Mouse (Mus musculus) kidney, adult 18-20 months (tissue): ENCODE measurements around the gene Bclaf1.
A peak's percentile ranks its signal among the peaks of the same experiment; 100 is the strongest.

Experiments used
- DNase-seq: peaks from one replicate; pipeline ENCODE4 v3.0.0; 2021

Bclaf1 gene

DNA sequence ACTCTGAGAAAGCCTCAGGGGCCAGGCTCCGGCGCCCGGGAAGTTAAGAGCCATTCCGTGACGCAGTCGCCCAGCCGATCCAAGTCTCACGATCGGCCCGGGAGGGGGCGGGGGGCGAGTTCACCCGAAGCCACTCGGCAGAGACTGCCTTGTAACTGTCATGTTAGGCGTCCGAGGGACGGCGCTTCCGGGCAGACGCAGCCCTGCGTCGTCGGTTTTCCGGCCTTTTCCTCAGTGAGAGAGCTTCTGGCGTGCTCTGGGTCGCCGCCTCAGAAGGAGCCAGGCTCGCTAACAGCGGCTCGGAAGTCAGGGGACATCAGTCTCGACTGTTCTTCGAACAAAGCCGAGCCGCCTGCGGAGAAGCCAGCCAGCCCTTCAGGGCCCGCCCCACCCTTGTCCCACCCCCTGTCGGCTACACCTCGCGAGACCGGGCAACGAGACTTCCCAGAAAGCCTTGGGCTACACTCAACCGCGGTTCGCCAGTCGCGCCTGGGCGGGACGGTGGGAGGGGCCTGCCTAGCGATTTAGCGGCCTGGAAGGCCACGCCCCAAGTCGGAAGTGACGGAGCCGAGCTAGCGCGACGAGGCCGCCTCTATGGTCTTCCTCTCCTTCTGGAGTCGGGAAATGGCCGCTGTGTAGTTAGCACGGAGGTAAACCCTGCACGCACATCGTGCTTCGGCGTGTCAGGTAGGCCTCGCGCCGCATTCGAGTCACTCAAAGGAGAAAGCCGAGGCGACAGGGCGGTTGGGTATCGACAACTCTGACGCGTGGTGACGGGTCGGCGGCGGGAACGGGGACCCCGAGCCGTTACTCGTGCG lies at the start of gene Bclaf1:
Gene Bclaf1, plus strand, starts transcription at position 552 of the 818 bp plus-strand sequence.
- peak; percentile 100 for DNase-seq

DNA sequence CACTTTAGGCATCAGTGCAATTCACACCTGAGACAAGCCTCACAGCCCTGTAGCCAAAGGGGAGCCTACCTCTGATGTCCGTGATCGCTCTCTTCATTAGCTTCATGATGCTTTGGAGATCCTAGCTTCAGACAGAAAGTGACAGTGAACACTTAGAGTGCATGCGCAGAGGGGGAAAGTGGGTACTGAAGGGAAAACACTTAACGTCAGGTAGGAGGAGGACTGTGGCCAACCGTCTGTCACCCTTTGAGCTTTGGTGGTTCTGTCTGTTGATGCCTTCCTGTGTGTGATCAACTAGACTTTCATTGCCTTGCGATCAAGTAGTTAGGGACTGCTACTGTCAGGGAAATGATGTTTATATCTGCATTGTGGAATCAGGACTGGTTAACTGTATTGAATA lies 49.4 kb upstream of the Bclaf1 start:
- no peak for DNase-seq

DNA sequence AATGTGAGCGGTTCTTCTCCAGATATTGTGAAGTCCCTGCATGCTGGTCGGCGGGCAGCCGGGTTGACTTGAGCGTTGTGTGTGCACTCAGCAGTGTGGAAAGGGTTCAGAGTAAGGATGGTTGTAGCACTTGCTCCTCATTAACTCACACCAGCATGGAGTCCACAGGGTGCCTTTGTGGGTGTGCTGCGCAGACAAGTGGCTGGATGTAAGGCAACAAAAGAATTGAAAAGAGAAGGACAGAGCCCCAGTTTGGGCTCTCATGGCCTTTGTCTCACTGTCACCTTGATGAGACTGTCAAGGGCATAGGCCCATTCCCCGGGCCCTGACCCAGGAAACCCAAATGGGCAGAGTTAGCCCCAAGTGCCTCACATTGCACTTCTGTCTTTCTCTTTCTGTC lies 47.8 kb upstream of the Bclaf1 start:
- no peak for DNase-seq

DNA sequence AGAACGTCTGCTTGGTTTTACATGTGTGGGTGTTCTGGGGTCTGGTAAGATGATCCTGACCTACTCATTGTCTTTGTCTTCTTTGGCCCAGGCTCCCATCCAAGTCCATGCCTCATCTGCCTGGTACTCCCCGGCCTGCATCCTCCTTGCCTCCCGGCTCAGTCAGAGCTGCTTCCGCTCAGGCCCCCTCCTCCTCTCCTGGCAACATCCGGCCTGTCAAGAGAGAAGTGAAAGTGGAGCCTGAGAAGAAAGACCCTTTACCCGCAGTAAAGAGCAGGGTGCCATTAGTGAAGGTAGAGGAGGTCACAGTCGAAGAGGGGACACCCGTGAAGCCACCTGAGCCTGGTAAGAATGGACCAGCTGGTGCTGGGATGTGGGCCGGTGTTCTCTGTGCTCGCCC lies 45.2 kb upstream of the Bclaf1 start:
- DNase-seq: no peak

DNA sequence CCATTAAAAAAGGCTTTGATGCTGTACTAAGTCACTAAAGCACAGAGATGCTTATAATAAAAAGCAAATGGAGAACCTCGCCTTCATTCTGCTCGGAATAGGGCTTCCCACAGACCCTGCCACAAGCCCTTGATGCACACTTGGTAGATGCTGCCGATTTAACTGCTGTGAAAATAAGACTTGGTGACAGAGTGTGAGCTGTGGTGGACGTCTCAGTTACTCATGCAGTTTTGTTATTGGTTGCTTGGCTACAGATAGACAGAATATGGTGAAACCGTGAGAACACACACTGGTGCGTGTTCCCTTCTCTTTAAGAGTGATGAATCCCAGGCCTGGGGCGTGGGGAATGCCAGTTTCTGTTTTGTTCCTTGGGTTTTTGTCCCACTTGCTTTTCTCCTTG lies 43.3 kb upstream of the Bclaf1 start:
- DNase-seq: no peak

DNA sequence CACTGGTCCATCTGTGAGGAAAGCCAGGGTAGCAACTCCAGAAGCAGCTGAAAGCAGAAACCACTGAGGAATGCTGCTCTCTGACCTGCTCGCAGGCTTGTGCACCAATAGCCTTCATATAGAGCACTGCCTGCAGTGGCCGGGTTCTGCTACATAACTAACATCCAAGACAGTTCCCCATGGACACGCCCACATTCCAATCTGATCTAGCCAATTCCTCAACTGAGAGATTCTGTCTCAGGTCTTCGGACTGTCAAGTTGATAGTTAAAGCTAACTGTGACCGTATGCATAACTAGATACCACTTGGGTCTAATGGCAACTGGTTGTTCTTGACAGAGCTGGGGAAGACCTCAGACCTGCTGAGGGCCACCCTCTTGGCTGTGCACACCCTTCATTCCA lies 39.9 kb upstream of the Bclaf1 start:
- DNase-seq: no peak

DNA sequence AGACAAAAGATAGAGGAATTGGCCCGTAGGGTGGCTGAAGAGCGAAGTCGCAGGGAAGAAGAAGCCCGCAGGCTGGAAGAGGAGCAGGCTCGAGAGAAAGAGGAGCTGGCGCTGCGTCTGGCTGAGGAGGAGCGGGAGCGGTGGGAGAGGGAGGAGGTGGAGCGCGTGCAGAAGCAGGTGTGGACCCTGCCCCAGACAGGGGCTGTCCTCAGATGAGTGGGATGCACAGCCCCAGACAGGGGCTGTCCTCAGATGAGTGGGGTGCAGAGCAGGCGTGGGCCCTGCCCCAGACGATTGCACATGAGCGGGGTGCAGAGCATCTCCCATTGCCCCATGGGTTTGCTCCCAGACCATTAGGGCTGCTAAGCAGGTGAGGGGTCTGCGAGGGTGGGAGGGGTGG lies 39.0 kb upstream of the Bclaf1 start:
- DNase-seq: no peak

DNA sequence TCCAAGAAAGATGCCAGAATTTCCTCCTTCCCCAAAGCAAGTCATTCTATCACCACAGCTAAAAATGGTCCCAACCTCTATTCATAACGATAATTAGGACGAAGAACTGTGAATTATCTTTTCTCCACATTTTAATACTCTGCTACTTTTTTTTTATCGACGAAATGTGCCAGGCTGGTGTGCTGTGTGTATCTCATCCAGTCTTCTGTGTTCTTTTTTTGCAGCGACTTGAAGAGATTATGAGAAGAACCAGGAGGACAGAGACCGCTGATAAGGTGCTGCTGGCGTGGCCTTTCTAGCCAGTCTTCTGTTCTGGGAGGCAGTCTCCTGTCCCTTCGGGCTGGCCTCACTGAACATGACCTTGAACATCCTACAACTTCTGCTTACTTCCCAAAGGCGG lies 38.2 kb upstream of the Bclaf1 start:
- DNase-seq: no peak

DNA sequence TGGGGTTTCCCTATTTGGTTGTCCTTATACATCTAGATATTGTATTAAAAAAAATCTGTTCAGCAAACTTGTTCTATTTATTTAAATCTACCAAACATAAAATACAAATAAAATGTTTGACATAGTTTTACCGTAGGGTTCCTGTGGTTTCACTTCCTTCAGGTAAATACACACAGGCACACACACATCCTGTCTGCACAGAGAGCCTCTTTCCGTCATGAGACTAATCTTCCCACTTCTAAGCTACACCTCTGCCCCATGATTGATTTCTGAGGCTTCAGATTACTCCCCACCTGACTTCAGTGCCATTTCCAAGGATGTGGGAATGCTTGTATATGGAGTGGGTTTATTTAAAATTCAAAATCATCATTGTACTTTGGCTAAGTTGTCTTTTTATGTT lies 30.8 kb upstream of the Bclaf1 start:
- no peak for DNase-seq

DNA sequence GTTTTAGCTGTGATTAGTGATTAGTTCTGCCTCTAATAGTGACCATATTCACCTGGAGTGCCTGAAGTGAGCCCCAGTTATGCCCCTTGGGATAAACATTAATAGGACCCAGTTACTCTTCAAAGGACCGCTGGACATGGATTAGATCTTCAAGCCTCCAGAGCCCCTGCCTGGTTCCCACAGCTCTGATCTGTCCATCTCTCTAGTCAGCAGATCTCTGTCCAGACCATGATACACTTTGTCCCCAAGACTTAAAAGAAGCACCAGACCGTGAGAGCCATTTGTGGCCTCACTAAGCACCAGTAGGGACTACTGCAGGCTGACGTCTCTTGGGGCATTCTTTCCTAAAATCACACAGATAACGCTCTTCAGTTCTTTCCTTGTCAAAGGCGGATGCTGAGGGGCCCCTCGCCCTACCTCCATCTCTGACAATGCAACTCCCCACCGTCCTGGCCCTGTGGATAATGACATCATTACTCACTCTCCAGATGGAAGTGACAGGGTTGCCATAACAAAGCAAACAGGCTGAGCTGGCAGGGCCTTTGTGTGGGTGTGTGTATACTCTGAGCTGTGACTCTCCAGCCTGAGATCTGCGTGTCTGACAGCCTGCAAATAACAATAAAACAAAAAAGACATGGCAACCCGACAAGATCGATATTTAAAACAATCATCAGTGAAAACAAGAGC lies 26.8 kb upstream of the Bclaf1 start:
- DNase-seq: peak; percentile 18

DNA sequence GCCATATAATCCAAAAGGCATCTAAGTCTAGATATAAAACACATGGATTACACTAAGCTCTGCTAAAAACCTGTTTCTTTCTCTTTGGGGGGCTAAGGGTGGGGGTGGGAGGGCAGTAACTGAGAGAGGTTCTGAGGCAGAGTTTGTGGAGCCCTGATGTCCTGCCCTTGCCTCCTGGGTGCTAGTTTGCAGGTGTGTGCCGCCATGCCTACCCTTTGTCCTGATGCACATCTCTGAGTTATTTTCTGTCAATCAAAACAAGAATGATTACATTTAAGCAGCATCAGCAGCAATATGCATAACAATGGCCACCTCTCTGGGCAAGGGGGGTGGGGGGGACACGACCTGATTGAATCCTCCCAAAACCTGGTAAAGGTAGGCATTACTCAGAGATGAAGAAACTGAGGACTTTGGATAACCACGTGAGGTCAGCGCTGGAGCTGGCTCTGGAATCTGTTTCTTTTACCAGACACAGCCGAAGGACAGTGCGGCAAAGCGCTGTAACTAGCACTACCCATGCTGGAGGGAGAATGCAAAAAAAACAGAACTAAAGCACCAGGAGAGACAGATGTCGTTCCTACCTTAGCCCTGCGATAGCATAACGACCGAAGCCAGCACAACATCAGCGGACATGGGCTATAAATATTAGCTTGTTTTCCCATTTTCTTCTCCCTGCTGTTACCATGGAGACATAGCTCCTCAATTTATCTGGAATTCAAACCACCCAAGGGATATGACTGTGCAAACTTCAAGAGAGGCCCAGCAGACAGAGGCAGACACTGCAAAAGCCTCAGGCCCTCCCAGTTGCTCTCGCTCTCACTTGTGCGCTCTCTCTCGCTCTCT lies 26.1 kb upstream of the Bclaf1 start:
- DNase-seq: no peak

DNA sequence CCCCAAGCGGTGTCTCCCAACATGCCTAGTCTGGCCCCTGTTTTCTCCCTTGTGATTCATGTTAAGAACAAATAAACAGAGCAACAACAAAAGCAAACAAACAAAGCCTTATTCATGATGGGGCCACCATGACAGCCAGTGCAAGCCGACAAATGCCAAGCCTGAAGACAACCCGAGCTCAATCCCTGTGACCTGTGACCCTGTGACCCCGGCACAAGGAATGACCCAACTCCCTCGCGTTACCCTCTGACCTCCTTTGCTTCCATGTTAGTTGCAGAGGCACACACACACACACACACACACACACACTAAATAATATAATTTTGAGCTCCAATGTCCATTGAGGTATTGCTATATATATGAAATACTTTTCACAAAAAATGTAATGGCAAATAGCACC lies 24.9 kb upstream of the Bclaf1 start:
- no peak for DNase-seq

DNA sequence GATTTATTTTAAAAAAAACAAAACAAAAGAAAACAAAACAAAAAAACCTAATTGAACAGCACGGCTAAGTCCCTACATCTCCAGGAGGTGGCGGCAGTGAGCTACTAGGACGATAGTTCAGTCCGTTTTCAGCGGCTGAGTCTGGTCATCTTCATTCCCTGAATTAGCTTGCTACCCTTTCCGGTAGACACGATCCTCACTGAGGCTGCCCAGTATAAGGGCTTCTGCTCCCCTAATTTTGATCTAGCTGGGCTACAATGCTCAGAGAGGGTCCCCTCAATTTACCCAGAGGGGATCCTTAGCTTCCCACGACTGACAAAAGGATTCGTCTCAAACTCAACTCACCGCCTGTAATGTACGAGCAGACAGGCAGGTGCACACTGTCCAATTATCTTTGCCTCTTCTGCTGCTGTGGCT lies 21.8 kb upstream of the Bclaf1 start:
- peak; percentile 80 for DNase-seq

DNA sequence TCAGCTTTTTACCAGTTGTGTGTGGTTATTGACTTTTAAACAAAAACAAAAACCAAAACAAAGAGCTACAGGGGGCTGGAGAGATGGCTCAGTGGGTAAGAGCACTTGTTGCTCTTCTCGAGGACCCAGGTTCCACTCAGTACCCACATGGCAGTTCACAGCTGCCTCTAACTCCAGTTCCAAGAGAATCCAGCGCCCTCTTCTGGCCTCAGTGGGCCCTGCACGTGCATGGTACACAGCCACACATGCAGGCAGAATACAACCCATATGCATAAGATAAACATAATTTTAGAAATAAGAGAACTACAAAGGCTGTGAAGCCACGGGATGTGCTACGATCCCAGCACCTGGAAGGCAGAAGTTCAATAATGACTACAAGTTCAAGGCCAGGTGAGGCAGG lies 16.3 kb upstream of the Bclaf1 start:
- no peak for DNase-seq

DNA sequence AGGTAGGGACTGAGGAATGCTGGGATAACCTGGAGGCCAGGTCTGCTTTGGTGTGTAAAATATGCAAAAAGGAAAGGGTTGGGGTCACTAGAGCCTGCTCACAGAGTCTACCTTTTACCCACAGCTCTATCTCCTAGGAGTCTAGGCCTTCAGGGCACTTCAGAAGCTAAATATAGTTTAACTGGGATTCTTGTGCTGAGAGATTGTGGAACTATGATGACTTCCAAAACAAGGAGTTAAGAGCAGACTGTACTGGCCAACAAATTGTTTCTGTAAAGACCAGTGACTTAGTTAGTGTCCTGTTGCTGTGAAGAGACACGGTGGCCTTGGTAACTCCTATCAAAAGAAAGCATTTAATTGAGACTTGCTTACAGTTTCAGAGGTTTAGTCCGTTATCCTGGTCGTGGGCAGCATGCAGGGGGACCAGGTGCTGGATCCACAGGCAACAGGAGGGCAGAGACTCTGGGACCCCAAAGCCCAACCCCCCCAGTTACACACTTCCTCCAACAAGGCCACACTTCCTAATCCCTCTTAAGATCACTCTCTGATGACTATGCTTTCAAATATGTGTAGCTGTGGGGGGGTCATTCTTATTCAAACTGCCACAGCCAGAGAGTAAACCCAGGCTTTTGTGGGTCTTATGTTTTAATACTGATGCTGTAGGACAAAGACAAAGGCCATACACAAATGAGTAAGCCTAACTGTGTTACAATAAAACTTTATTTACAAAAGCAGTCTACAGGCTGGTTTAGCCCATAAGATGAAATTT lies 13.9 kb upstream of the Bclaf1 start:
- no peak for DNase-seq

DNA sequence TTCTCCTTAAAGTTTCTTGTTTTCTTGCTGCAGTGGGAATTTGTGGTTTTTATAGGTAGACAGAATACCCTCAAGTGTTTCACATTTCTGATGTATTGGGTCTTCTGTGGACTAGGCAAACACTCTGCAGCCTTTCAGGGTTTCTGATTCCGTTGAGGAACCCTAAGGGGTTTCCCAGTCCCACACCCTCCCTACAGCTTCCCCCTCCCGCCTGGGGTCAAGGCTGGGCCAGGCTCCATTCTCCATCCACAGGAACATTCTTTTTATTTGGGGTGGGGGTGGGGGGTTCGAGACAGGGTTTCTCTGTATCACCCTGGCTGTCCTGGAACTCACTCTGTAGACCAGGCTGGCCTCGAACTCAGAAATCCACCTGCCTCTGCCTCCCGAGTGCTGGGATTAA lies 13.2 kb upstream of the Bclaf1 start:
- no peak for DNase-seq

DNA sequence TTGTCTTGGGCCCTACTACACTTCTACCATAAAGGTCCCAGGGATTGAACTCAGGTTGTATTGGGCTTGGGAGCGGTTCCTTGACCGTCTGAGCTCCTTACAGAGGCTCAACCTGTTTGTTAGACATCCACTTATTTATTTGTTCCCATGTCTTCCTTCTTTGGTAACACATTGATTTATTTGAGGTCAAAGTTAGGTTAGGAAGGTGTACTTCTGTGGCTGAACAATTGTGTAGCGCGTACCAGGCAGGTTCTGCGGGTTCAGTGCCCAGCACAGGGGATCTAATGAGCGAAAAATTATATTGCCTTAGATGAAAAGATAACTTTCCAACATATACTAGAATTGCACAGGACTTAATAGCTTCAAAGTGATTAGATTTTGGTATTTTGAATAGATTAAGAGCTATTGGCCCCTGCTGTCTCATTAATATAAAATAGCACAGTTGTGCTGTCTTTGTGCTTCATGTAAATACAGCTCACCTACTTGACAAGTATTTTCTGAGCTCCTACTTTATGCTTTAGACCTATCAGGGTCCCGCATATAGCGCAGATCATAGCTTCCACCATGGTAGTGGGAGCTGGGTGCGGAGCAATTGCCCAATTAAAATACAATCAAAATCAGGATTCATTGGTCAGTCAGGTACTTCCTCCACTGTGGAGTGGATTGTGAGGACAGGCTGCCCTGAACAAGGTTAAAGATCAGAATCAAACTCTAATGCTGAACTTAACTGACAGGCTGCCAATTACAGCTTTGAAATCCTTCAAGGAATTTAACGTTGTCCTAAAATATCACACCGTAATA lies 1.1 kb upstream of the Bclaf1 start:
- no peak for DNase-seq

DNA sequence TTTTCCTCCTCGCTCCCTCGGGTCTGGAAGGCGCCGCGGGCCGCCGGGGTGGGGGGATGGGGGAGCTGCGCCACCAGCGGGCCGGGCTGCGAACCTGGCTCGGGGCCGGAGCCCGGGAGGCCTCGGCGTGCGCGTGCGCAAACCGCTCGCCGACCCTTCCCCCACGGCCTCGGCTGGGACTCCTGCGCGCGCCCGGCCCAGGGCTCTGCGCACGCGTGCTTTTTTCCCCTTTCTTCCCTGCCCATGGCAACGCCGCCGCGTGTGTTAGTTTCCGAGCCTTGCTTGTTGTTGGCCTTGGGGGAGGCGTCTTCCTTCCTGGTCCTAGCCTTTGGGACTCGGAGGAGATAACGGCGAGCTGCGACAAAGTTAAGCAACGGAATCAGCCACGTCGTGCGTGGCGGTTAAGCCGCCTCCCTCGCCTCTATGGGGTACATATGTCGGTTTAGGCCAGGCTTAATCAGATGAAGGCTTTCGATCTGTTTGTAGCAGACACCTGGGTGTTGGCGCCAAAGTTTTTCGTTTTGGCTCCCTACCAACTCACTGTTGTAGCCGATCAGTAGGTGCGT lies 550 bp downstream of the Bclaf1 start:
- DNase-seq: peak; percentile 89

DNA sequence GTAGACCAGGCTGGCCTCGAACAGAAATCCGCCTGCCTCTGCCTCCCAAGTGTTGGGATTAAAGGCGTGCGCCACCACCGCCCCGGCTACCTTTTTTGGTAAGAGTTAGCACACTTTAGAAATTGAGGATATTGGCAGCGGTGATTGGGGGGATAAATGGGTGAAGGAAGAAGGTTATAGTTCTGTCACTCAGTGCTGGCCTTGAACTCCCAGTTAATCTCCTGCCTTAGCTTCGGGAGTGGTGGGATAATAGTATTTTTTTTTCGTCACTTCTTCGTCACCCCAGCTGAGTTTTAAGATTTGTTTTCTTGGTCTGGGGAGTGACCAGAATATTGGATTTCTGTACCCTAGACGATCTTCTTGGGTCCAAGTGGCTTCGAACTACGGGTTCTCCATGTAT lies 1.2 kb downstream of the Bclaf1 start:
- DNase-seq: no peak

DNA sequence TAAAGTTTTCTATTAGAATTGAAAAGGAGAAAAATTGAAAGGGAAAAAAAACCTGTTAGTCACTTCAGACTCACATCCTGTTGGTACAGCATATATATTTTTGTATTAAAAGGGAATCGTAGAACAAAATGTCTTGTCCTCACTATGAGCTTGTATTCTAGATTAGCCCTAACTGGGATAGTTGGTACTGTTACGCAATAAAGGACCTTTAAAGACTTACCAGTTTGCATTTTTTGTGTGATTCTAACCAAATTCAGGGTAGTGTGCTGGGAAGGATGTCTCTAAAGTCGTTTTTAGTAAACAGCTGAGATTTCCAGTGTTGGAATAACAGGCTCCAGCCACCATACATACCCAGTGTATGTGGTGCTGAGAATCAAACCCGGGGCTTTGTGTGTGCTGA lies 1.7 kb downstream of the Bclaf1 start:
- no peak for DNase-seq

DNA sequence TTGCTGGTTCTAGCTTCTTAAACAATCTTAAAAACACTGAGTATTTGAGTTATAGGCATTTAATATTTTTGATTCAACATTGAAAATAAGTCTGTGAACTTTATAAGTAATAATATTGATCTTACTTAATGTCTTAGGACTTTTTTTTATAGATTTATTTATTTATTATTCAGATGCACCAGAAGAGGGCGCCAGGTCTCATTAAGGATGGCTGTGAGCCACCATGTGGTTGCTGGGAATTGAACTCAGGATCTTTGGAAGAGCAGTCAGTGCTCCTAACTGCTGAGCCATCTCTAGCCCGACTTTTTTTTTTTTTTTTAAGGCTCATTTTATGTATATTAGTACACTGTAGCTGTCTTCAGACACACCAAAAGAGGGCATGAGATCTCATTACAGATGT lies 2.5 kb downstream of the Bclaf1 start:
- no peak for DNase-seq

DNA sequence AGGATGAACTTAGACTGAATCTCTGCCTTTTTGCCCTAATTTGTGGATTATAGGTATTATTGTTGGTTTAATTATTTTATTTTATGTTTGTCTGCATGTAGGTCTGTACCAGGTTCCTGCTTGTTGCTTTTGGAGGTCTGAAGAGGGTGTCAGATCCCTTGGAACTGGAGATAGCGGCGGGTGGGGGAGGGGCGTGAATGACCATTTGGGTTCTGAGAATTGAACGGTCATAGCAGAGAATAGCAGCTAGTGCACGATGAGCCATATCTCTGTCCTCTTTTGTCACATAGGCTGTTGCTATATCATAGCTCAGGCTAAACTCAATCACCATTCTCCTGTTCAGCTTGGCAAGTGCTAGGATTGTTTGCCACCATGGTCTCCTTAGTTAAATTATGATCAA lies 5.2 kb downstream of the Bclaf1 start:
- no peak for DNase-seq
